Mouse (Mus musculus) CH12.LX (cell line): ENCODE results near the gene Dhx32.

Source experiments
- CHD2 ChIP-seq: IDR thresholded peaks from 2 replicates; pipeline ENCODE4 v1.6.1; 2011; ENCODE audit warnings: low read length, improper control_type of control experiment
- CTCF ChIP-seq, 2 experiments: IDR thresholded peaks in 1 of 2; conservative IDR thresholded peaks in 1 of 2; 2 replicates each; pipeline ENCODE4 v1.5.1; 2011 to 2012; ENCODE audit warnings: low read depth in 2 of 2, low read length in 2 of 2, improper control_type of control experiment in 1 of 2, inconsistent platforms in 1 of 2, mild to moderate bottlenecking in 1 of 2, moderate library complexity in 1 of 2
- EP300 ChIP-seq: IDR thresholded peaks from 2 replicates; pipeline ENCODE4 v1.6.1; 2011; ENCODE audit warnings: low read length, improper control_type of control experiment
- GABPA ChIP-seq: IDR thresholded peaks from 2 replicates; pipeline ENCODE4 v1.6.1; 2012; ENCODE audit warnings: low read depth, low read length, improper control_type of control experiment, inconsistent platforms; ENCODE audit not compliant: insufficient replicate concordance
- HCFC1 ChIP-seq: IDR thresholded peaks from 2 replicates; pipeline ENCODE4 v1.6.1; 2012; ENCODE audit warnings: low read depth, mild to moderate bottlenecking, inconsistent platforms, low read length, improper control_type of control experiment
- MAZ ChIP-seq: IDR thresholded peaks from 2 replicates; pipeline ENCODE4 v1.6.1; 2012; ENCODE audit warnings: low read depth, mild to moderate bottlenecking, inconsistent platforms, low read length, improper control_type of control experiment, moderate library complexity
- POLR2A ChIP-seq: IDR thresholded peaks from 2 replicates; pipeline ENCODE4 v1.6.1; 2011; ENCODE audit warnings: low read depth, mild to moderate bottlenecking, improper control_type of control experiment, low read length
- RAD21 ChIP-seq: IDR thresholded peaks from 2 replicates; pipeline ENCODE4 v1.6.1; 2011; ENCODE audit warnings: low read depth, mild to moderate bottlenecking, low read length, improper control_type of control experiment, moderate library complexity
- RCOR1 ChIP-seq: conservative IDR thresholded peaks from 2 replicates; pipeline ENCODE4 v1.6.1; 2012; ENCODE audit warnings: low read depth, mild to moderate bottlenecking, inconsistent platforms, low read length, improper control_type of control experiment
- USF1 ChIP-seq: IDR thresholded peaks from 2 replicates; pipeline ENCODE4 v1.6.1; 2014; ENCODE audit warnings: low read depth, mild to moderate bottlenecking, inconsistent platforms, low read length, improper control_type of control experiment
- ZKSCAN1 ChIP-seq: IDR thresholded peaks from 2 replicates; pipeline ENCODE4 v1.6.1; 2012; ENCODE audit warnings: low read depth, inconsistent platforms, low read length, improper control_type of control experiment, borderline replicate concordance
- ZMIZ1 ChIP-seq: IDR thresholded peaks from 2 replicates; pipeline ENCODE4 v1.6.1; 2012; ENCODE audit warnings: low read depth, mild to moderate bottlenecking, inconsistent platforms, low read length, improper control_type of control experiment

GRCm38 (mm10) chr7:133727027-133727426 lies 55.5 kb downstream of the Dhx32 start:
- no peak for TF ChIP-seq ZMIZ1
- TF ChIP-seq EP300 = no peak
- no peak for TF ChIP-seq GABPA
- no peak for TF ChIP-seq HCFC1
- TF ChIP-seq POLR2A = no peak
- no peak for TF ChIP-seq CTCF (conservative IDR thresholded peaks at IDR 0.05 in 1 of 2, IDR thresholded peaks at IDR 0.05 in 1 of 2; ENCODE audit: low read depth in 2 of 2, low read length in 2 of 2)
- TF ChIP-seq MAZ = no peak
- TF ChIP-seq RAD21 = no peak
- TF ChIP-seq ZKSCAN1 = no peak
- no peak for TF ChIP-seq USF1
- no peak for TF ChIP-seq RCOR1
- TF ChIP-seq CHD2 = no peak
